Mouse (Mus musculus) adrenal gland, adult (tissue): ENCODE measurements at regions not wholly inside any gene's neighbourhood (a gene's known extent, or its start where the extent isn't known, plus 50 kb on each side); places are given as distances from the start of the nearest gene placed in this dataset.

Experiments used
- DNase-seq, 2 experiments: peaks; one replicate each; pipeline ENCODE4 v3.0.0; 2022 to 2023; ENCODE audit warnings: low spot score in 1 of 2; ENCODE audit not compliant: inconsistent age in 2 of 2

DNA sequence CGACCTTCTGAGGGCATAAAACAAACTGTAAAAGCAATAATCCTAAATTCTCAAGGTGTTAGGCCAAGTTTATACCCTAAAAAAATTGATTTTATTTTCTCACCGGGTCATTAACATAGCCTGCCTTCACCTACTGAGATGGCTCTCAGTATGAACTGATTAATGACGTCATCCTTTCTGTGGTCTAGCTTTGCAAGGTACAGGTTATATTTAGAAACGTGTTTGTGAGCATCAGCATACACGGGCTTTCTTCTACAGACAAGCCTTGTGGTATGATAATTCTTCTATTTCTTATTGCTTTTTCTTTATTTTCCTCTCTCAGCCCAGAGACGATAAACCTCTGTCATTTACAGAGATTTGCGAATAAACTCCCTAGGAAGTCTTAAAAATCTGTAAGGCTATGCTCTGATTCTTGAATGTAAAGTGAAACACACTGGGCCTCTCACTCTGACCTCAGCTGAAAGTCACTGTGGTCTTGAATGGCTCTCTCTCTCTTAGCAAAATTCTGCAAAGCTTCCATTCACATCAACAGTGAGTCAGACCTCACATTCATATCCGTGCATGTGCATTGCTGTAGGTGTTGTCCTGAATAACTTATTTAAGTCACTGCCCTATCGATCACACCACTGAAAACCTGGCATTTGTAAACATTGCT lies 534.3 kb downstream of the Epha4 start:
- no peak for DNase-seq

DNA sequence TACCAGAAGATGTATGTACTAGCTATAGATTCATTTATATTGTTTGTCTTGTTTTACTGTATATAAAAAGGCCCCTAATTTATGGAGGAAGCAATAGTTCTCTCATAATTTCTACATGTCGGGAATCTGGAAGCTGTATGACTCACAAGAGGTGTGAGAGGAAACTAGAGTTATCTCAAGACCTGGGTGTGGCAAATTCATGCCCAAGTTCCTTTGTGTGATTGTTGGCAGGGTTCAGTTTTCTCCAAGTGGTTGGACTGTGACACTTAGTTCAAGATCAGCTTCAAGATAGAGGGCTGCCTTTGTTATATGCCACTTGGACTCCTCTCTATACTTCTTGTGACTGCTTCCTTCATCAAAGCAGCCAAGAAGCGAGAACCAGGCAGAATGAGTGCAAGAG lies 521.1 kb downstream of the Epha4 start:
- no peak for DNase-seq

DNA sequence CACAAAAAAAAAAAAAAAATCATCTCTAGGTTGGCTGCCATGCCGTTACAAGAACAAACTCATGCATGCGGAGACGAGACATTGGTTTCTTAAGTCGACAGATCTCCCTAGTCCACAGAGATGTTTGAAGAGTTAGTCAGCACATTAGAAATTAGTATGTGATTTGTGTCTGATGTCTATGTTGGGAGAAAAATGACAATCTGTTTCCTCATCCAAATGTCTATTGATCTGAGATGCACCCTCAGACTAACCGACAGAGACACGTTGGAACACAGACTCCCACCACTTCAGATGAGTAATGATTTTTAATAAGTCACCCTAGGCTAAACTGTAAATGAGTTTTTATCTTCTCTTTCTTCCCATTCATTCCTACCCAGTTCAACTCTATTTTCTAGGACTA lies 506.9 kb downstream of the Epha4 start:
- DNase-seq: no peak

DNA sequence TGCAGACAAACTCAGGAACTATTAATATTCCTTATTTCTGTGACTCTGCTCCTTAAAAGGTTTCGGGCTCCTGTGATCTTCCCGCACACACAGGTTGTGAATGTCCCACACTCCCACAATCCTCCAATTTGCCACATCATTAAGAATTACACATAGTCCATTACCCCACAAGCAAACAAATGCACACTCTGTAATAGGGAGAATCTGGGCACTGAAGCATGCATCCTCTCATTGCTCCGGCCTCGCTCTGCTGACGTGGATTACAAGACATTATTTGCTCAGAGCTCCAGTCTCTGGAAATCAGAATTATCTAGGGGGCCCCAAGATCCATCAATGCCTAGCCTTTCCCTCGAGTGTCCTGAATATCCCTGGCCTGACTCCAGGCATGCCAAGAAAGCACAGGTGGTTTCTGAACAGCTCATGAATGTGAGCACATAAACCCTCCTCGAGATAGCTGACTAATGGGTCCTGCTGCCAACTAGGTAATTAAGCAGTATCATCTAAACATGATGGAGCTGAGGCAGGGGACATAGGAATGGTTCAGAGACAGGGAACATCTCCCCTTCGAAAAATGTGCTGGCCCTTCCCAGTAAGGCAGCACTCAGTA lies 504.2 kb downstream of the Epha4 start:
- no peak for DNase-seq

DNA sequence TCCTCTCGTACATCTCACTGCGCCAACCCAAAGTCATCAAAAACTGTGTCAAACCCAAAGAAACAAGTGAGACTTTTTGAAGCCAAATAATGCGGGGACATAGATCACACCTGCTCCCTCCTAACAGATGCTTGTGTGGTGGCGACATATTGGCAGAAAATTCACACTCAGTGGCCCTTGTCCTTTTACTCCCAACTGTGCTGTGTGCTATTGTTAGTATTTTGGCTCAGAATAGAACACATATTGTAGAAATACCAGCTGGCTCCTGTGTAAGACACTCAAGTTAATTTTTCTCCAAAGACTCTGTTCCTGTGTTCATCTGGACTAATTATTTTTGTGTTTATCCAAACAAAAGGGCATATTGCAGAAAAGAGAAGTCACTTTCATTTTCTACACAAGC lies 487.2 kb downstream of the Epha4 start:
- DNase-seq: no peak

DNA sequence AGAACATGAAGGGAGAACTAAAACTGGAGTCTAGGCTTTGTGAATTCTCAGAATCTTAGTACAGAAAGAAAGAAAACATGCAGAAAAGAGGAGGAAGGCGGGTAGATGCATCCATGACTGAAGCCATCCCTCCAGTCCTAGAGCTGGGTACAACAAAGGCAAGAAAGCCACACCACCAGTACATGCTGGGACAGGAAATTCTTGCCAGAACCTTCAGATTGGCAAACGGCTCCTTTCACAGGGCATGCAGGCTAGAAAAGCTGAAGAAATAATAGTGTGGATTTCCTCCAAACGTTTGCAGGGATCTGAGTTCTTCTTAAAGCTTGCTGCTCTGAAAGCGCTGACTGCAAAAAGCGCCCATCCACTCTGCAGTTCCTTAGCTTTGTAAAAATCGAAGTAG lies 486.7 kb downstream of the Epha4 start:
- DNase-seq: no peak

DNA sequence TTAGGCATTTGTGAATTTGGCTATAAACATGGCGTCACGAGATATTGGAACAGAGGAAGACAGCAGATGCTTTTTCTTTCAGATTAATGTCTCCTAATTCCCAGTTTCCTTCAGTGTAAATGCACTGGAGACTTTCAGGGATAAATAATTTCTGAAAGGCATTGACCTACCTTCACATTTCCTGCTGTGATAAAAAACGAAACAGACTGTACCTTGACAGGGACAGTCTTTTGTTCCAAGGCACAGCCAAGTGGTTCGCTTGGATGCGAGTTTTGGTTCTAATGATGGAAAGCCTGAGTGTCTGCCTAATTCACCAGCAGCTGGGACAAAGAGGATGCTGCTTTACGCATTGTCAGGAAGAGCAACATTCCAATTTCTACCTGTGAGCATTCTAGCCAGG lies 485.8 kb downstream of the Epha4 start:
- no peak for DNase-seq

DNA sequence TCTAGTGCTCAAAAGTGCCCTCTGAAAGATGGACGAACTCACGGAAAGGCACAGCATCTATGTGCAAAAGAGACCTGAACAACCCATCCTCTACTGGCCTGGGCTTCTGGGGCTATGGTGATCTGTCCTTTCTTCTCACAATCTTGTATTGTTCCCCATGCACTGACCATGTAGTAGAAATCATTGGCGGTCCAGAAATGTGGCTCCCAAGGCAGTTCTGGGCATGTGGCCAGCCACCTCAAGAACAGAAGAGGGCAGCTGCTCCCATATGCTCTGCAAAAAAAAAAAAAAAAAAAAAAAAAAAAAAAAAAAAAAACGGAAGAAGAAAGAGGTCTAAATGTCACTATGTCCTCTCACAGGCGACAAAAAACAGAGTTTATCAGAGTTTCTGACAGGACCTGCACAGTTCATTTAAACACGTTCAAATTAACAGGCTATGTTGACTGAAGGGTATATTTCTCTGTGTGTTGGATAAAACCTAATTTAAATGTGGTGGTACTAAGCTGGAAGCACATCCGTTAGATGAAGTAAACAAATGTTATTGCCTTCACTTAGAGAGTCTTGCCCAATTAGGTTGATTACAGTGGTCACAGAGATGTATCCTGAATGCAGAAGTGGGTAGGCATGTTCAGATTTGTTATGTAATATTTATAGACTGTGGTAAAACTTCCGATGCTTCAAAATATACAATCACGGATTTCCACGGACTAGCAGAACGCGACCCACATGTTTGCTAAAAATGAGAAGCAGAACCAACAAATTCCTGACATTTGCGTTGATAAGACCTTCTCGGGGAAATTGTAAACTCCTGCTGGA lies 470.9 kb downstream of the Epha4 start:
- peak; percentile 32 to 51 for DNase-seq

DNA sequence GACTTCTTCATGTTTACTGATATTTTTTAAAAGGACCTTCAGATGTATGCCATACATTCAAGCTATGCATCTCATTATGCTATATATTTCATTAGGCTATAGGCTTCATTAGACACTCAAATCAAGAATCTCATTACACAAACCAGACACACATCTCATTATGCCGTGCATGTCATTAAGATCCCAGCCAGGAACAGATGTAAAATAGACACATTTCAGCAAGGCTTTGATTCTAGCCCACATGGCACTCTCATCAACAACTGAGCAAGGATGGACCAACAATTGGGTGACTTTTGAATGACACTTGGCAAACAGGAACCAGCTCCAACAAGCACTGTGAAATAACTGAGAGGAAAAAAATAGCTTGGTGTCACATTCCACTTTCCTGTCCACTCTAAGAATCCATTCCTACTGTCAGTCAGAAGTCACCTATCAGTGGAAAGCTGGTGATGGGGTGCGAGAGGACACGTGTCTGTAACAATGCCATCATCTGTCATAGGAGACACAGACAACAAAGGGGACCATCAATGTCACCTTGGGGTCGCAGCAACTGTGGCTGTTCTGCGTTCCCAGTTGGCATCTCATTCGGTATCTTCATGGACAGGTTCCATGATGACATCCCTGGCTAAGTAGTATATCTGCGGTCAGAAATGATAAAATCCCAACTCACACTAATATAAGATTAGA lies 466.0 kb downstream of the Epha4 start:
- DNase-seq: no peak

DNA sequence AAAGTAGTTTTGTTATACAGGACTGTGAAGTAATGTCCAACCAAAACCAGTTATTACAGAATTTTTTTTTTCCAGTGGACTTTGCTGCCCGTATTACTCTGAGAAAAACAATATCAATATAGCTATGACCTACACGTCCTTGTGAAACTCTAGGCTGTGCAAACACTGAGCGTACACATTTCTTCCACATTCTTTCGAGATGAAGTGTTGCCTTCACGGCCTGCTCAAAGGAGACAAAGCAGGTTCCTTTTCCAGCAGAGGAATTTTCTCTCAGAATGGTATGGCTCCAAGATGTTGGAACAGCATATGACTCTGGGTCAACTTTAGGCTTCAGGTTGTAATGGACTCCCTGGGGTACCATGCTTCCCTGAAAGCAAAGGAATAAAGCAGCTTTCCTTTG lies 463.6 kb downstream of the Epha4 start:
- no peak for DNase-seq

DNA sequence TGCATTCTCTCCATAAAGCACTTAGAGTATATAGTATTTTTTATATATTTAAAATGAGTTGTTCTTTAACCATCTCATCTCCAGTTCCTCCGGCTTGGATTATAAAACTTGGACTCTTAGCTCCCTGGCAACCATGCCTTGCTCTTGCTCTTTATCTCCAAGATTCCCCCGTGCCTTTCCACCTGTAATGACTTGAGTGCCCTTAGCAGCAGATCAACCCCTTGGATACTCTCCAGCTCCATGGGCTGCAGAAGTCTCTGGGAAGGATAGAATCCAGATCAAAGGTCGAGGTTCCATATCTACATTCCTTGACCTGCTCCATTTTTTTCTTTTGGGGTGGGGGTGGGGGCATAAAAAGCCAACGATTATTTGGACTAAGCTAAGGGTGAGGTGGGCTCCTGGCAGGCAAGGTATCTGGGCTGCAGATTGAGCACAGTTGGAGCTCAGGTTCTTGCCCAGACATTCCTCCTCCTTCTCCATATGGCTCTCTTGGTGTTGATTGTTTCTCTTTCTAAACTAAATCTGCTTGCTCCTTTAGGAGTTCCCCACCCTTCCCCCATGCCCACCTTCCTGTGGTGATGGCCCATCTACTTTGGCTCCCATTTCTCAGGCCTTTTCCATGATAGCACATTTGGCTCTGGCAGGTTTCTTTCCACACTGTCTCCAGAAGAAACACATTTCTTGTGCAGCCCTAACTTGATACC lies 460.9 kb downstream of the Epha4 start:
- DNase-seq: no peak

DNA sequence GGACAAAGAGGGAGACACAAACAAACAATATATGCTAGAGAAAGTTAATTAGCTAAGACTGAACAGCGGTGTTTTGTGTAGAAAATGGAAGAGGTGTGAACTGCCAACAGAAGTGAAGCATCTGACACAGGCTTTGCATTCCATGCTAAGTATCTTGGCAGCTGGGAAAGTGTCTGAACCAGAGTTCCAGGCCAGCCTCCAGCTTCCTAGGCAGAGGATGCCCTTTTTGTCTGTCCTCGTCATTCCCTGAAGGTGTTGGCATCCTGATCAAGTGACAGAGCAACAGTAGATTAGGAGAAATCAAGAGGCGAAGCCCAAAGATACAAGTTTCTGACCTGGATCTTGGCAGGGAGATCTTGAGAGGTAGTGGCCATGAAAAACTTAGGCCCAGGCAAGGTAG lies 452.4 kb downstream of the Epha4 start:
- no peak for DNase-seq

DNA sequence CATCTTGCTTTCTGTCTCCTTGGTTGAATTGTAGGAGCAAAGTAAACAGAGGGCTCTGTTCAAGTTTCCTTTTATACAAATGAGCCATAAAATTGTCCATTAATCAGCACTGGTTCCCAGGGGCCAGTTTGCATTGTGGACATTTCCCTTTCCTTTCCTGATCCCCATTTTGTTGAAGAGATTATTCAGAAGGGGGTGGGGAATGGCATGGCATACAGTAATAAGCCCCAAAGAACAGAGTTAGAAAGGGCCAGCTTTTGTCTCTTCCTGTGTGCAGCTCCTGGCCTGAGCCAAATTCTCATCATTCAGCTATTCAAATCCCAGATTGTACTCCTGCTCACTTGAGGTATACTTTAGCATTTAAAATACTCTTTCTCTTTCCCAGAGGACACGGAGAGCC lies 441.8 kb downstream of the Epha4 start:
- DNase-seq: no peak

DNA sequence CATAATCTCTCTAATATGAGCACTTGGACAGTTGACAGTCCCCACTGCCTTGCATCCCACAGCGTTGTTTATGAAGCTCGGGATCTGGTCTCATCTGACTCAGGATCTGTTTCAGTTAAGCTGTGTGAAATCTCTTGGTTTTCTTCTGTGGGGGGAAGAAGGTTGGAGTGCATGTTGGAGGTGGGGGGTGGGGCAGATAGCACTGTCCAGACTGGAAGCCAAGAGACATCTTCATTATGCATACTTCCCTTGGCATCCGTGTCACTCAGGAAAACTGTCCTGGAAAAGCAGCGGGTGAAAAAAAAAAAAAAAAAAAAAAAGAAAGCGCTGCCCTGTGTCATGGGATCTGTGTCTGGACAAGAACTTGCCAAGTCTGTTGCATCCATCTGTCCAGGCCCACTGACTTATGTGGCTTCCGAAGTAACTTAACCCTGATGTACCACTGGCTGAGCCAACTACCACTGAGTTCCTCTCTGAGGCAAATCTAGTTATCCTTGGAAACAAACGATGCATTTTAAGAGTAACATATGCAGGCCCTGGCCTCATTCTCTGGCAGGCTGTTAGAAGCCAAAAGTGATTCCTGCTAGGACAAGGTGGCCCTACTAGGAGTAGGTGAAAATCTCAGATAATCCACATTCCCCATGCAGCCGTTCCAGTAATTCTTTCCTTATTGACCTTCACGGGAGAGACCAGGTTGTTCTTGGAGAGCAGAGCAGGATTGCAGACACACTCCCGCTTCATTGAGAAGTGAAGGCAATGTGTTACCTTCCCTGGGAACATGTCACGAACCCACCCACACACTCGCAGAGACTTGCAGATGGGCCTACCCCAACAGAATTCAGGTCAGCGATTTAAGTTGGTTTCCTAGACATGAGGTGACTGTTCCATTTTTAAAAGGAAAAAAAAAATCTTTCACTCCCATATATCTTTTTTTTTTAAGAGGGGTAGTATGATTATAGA lies 439.7 kb downstream of the Epha4 start:
- no peak for DNase-seq

DNA sequence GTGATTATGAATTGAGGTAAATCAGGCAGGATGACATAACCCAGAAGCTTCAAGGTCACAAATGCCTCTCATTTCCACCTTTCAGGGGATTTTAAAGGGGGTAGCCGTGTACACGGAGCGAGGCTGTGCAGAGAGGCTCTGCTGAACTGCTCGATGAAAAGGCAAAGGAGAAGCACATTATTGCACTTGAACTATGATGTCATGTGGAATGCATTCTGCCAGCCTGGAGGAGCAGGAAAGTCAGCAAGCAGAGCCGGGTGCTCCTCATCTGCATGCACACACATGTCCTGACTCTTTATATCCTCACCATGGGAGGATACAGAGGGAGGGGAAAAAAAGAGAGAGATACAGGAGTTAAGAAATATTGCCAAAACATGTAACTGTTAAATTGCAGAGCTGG lies 434.1 kb downstream of the Epha4 start:
- DNase-seq: peak in 1 of 2 experiments; percentile 33

DNA sequence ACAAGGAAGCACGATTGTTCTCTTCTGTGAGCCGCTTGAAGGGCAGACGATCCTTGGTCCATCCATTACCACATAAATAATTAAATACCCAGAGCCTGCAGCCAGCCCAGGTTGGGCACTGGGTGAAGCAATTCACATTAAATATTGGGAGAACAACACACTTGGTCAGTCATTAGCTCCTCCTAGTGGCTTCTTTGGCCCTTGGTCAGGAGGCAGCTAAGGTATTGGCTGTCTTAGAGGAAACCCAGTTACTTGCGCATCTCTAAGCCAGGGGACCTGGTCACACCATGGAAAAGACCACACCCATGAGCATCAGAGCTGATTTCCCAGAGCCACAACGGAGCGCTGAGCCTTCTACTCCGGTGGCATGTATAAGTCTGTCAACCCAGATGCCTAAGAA lies 433.2 kb downstream of the Epha4 start:
- DNase-seq: peak; percentile 13 to 62

DNA sequence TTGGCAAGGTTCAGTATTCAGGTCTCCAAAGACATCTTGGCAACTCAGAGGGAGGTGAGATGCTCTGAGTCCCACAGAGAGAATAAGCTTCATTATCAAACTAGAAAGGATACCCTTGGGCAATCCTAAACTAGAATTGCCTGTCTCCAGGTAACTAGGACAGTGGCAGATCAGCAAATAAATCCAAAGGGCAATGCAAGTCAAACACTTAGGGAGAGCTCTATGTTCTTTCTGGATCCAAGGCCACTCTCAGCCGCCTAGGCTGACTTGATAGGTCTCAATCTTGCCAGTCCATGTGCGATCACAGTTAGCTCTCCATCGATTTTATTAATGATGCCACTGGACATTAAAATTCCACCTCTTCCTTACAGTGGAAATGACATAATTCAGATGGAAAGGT lies 432.5 kb downstream of the Epha4 start:
- no peak for DNase-seq

DNA sequence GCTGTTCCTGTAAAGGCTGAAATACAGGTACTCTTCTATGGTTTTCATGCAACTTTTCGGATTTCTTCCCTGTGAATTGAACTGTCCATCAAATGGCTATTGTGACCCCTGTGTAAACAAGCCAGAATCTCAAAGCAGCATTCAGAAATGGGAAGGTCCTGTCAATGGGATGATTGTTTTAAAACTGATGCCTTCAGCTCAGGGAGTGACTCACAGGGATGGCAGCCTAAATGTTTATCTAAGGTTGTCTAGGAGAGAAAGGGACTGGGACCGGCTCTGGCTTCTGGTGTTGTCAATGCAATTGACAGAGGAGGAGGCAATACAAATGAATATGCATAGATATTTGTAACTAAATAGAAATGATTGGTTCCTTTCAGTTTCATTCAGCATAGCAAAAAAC lies 421.3 kb downstream of the Epha4 start:
- no peak for DNase-seq

DNA sequence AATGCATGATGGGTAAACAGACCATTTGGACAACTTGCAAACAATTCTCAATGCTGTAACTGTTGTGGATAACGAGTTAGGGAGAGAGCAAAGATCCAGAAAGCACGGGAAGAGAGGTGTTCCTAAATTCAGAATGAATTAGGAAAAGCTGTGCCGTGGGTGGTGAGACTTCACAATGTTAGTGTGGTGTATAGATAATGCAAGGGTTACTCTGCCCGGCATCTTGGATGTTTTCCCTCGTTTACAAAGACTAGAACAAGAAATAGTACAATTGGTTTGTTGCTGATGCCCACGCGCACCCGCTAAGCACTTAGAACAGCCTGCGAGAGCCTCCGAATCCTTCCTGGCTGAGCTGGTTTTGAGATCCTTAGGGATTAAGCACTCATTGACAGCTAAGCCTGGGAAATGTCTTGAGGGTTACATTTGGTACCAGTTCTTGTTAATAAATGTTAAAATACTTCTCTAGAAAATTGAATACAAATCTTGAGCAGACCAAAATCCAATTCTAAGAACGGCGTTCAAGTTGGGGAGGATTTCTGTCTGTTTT lies 413.1 kb downstream of the Epha4 start:
- DNase-seq: no peak
